Mouse (Mus musculus) megakaryocyte, adult 5-6 weeks (primary cell): ENCODE results near the gene Abcg1. TPM values are rescaled to one million over a fixed set of nuclear protein-coding genes. Genes with fewer than 3 reads are reported as not detected.

Source experiments
- ATAC-seq: 2 replicates; pipeline ENCODE4 v1.8.0; 2016; ENCODE audit warnings: mild to moderate bottlenecking, inconsistent platforms; ENCODE audit not compliant: poor library complexity, severe bottlenecking
- total RNA-seq, 2 experiments: library from RNA; stranded (forward) in 1 of 2; stranded (reverse) in 1 of 2; fragments of 153-499, 151-499 nt in 1 of 2; fragments of 221-1000, 200-1000 nt in 1 of 2; gene quantifications; 2 replicates each; pipeline versions ENCODE4 v1.2.3 to v1.2.4; 2015 to 2017

Abcg1 gene
- total RNA-seq, 2 experiments from 2014 or later: 19.2 to 20.1 TPM

DNA sequence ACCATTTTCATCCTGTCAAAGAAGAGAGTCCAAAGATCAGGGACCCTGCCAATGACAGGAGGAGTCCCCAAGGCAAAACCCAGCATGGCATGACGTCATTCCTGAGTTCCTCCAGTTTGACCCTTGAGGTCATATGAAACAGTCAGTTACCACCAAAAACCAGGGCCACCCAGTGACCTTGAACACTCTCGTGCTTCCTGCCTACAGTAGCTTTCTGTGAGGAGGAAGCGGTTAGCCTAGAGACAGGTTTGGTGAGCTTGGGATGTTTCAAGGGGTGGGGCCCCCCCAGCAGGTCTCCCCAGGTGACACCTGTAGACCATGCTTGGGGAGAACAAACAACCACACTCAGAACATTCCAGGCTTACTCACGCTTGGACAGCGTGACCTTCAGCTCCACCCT lies 20.1 kb downstream of the Abcg1 start:
- ATAC-seq: peak; percentile 13

DNA sequence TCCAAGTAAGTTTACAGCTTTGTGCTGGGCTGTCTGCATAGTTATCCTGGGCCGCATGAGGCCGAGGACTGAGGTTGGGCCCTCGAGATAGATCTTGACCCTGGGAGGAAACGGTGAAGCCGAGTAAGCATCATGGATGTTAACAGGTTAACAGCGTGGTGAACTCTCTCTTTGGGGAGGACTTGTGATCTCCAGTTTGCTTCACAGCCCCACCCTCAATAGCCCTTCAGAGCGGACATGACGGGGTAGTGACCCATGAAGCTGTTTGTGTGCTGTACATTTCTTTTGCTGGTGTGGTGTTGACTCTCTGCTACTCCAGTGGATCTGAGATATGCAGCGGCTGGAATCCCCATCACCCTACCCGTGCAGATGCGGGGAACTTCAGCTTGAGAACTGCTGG lies 21.1 kb downstream of the Abcg1 start:
- ATAC-seq: no peak

- ATAC-seq: no peak
Observed at GRCm38 (mm10) chr17:31079078-31079840, 21.8 kb downstream of the Abcg1 start.

- no peak for ATAC-seq
Observed at GRCm38 (mm10) chr17:31082296-31083078, 25.0 kb downstream of the Abcg1 start.

DNA sequence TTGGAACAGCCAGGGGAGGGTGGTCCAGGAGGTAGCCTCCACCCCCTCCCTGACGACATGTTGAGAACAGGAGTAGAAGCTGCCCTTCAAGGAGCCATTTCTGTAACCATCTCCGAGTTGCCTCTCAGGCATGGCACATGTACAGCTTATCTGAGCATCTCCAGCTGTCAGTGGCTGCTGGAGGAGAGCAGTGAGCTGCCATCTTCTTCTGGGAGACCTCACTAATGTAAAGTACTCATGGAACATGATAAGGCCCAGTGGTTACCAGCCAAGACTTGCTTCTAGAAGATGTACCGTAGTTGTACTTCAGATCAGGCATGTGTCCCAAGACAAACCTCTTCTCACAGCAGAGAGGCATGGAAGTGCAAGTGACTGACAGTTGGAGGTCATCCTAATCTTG lies 28.0 kb downstream of the Abcg1 start:
- no peak for ATAC-seq

GRCm38 (mm10) chr17:31086196-31086595 lies 28.7 kb downstream of the Abcg1 start:
- no peak for ATAC-seq

GRCm38 (mm10) chr17:31088711-31089110 lies 31.2 kb downstream of the Abcg1 start:
- ATAC-seq: peak; percentile 71

DNA sequence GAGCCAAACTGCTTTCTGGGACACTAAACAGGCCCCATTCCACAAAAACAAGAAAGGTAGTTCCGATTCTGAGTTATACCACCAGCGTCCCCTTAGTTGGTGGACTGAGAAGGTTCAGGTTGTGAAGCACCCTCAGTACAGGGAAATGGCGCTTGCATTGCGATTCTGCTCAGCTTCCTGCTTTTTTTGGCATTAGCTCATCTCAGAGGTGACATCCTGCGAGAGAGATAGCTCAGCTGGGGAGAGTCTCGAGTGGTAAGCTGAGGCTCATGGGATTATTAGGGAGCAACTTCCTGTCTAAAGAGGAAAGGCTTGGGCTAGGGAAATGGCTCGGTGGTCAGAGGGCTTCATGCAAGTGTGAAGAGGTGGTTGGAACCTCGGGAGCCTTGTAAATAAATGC lies 32.4 kb downstream of the Abcg1 start:
- peak; percentile 71 for ATAC-seq

DNA sequence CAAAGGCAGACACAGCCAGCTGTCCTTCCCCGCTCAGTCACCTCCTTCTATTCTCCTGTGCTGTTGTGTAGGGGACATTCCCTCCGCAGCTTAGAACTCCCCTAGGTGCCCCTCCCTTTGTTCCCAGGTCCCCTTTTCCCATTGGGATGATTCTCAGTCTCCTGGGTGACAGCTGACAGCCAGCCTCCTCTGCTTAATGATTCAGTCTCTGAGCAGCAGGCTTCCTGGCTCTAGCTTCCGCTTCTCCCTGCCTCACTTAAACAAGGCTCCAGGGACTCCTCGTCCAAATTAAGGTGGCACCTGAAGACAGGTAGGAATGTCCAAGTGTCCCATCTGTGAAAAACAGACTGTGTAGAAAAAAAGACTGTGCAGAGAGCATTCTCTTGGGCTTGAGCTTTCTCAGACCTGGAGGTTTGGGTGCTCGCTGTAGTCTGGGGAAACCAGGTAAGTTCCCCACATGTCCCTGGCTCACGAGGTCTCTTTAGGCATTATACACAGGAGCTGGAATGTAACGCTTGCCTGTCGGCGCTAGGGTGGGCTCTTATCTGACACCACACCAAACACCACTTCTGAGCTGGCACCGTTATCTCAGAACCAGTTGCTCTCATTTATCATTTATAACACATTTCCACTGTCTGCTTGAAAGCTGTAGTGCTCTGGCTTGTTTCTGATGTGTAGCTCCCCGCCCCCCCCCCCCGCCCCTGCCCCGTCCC lies 33.7 kb downstream of the Abcg1 start:
- no peak for ATAC-seq

GRCm38 (mm10) chr17:31094781-31095180 lies 37.3 kb downstream of the Abcg1 start:
- no peak for ATAC-seq

DNA sequence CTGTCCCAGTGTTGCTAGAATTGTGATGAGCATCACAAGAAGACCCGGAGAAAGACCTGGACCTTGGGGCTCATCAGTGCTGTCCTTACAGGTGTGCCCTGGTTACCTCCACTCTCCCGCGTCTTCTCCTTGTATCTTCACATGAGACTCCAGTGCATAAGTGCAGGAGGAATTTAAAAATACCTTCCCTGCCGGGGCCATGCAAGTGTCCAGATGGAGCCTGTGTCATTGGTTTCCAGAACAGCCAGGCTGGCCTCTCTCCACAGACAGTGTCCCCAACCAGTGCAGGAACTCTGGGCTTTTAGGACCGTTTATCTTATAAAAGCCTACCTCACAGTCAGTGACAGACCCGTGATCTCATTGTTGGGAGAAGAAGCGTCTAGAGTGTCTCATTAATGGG lies 38.1 kb downstream of the Abcg1 start:
- ATAC-seq: no peak

DNA sequence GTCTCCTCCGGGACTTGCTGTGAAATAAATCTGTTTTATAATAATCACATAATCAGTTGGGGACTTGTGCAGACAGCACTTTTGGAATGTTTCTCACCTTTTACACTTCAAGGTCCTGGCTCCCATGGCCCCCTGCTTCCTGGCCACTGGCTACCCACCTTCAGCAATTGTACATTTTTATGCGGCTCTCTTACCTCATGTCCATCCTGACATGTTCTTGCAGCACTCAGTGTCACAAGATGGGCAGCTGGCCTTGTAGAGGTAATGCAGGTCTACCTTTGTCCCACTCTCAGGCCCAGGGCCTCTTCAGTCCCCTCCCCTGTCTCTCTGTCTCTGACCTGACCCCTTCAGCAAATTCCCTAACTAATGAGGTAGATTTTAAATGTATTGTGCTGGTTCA lies 39.4 kb downstream of the Abcg1 start:
- no peak for ATAC-seq

- ATAC-seq: no peak
Observed at GRCm38 (mm10) chr17:31098788-31099187, 41.3 kb downstream of the Abcg1 start.

GRCm38 (mm10) chr17:31103007-31103570 lies 45.6 kb downstream of the Abcg1 start:
- ATAC-seq: no peak

- no peak for ATAC-seq
Observed at GRCm38 (mm10) chr17:31103823-31104222, 46.3 kb downstream of the Abcg1 start.

DNA sequence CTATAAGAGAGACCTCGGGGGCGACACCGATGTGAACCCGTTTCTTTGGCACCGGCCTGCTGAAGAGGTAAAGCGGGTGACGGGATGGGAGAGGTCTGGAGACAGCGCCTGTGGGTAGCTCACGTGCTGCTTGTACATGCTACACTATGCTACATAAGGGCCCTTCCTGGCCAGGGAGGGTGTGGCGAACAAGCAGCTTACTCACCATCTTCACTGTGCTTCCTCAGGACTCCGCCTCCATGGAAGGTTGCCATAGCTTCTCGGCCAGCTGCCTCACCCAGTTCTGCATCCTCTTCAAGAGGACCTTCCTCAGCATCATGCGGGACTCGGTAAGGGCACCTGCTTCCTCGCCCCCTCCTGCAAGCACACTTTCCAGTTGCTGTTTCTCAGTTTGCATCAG lies 50.9 kb downstream of the Abcg1 start:
- ATAC-seq: 0 out of 2 replicates have a peak, but pooled peaks have one; percentile 33

DNA sequence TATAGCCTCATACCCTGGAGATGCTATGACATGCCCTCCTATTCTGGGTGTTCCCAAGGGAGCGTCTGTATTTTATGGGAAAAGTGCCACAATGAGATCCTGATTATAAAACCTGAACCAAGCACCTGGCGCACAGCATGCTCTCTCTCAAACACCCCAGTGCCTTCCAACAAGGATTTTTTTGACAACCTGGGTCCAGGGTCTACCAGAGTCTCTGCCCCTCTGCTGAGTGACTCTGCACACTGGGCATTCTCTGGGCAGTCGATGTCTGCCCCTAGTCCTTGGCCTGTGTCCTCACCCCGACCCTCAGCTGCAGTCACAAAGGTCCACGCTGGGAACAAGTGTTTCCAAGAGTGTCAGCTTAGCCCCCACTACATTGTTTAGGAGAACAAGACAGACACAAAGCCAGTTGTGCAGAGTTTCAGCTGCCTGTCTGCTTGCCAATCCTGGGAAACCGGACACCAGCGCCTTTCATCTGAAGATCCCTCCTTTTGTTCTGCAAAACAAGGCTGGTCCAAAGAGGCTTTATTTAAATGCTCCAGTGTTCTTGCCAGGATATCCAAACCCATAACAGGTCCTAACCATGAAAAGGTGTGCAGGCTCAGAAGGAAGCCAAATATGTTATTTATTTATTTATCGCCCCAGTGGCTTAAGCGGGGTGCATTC lies 55.8 kb downstream of the Abcg1 start:
- no peak for ATAC-seq

DNA sequence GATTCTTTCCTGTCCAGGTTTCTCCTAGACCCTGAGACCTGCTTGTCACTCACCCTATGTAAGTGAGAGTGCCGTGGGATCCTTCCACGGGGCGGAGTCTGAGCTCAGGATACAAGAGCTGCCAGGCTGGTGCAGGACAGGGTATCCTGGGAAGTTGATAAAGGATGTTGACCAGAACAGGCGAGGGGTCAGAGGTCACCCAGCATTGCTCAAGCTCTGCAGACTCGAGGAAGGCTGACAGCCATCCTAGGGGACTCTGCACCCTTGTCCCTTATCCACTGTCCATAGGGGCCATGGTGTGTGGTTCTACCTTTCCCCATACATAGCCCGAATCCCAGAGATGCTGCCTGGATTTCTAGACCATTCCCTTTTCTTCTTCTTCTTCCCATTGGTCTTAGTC lies 58.6 kb downstream of the Abcg1 start:
- no peak for ATAC-seq

DNA sequence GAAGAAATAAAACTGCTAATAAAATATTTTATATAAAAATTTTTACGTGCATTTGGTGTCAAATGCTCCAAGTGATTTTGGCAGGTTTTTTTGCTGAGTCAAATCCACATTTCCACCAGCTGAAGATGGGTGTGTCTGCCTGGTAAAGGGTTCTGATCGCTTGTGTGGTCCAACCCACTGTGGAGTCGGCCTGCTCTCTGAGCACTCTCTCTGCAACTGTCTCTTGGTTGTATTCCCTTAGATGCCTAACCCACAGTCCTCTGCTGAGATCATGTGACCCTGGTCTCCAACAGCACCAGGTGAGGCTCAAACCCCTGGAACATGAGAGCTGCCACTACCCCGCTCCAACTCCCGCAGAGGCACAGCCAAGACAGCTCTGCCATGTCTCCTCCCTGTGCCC lies 60.5 kb downstream of the Abcg1 start:
- ATAC-seq: no peak

DNA sequence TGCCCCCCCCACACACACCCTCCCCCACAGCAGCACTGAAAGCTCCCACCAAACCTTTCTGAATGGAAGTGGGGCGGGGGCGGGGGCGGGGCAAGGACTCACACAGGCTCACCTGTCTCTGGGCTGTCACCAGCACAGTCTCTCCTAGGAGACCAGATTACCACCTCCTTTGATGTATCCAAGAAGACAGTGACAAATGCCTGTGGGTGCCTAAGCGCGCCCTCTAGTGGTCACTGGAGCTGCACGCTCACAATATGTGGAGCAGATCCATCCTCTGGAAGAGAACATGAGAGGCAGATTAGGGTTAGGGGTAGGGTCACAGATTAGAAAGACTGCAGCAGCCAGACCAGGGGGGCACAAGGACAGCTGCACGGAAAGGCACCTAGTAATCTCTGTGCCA lies 62.0 kb downstream of the Abcg1 start:
- ATAC-seq: 0 out of 2 replicates have a peak, but pooled peaks have one; percentile 54

DNA sequence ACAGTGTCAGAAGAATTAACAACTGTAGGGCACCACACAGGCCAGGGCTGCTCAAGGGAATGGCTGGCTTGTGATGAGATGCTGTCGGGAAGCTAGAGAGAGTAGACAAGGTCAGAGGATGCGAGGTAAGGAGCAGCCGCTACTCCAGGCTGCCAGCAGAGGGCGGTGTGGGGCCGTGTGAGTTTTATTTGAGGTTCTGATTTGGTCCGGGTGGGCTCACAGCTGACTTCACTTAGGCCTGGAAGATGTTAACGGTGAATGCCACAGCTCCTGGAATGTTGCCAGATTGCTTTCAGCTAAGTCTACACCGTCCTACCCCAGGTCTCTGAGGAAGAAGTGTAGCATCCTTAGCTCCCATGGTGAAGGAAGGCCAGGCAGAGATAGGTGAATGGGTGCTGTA lies 64.5 kb downstream of the Abcg1 start:
- ATAC-seq: peak; percentile 67
